Mouse (Mus musculus) cerebellum, postnatal 14 days (tissue): ENCODE measurements at regions not wholly inside any gene's neighbourhood (a gene's known extent, or its start where the extent isn't known, plus 50 kb on each side); places are given as distances from the start of the nearest gene placed in this dataset.

ENCODE experiments used
- DNase-seq, 2 experiments: peaks; one replicate each; pipeline ENCODE4 v3.0.0; 2021; ENCODE audit warnings: mixed read lengths in 2 of 2

DNA sequence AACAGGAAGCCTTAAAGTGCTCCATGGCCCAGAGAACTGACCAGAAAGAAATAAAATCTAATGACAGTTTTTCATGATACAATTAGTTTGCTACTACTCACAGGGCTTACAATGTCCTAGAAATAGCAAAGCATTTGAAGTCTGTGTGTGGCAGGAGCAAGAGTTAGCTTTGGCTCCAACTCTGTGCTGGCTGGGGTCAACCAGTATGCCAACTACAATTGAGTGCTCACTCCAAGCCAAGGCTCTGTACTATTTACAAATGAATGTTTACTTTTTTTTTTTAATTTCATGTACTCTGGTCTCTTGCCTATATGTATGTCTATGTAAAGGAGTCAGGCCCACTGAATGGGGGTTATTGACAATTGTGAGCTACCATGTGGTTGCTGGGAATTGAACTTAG is 75.7 kb upstream of the Jak1 start:
- DNase-seq = no peak

DNA sequence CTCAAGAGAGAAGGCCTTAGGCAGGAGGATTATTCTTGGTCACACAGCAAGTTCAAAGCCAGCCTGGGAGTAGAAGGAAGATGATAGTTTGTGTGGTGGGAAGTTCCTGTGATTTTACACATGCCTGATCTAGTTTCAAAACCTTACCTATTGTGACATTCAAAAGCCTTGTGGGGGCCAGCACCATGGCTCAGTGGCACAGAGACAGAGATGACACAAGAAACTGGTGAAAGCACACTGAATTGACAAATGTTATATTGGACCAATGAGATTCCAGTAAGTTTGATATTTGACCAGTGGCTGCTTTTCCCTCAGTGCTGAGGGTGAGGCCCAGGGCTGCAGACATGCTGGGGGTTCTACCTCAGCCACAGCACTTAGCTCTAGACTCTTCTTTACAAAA is 73.1 kb upstream of the Jak1 start:
- no peak for DNase-seq

DNA sequence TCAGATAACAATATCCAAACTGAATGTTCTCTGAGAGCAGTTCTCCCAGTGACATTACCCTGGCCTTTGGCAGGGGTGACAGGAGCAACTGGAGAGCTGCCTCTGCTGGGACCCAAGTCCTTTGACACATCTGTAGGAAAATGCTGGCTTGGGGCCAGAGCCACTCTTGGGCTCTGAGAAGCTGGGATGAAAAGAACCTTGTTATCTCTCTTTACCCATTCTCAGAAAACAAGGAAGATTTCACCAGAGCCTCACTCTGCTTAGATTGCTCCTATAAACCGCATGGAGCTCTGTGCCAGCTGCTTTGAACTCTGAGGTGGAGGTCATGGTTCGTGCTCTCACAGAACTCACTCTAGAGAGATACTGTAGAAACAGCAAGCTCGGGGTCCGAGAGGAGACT is 71.7 kb upstream of the Jak1 start:
- no peak for DNase-seq

DNA sequence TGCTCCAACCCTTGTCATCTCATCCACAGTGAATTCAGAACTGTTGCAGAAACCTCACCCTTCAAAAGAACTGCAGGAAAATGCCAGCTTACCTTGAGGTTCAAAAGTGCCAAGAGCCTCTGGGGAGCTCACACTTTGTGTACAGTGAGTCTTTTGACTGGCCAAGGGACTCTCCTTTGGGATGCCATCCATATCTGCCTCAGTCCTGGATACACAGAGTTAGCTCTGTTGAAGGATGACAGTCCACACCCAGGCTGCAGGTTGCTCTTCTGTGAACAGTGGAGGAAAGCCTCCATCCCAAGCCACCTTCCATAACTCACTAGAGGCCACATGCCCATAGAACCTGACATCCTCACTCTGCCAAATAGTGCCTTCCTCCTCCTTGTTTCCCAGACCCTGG is 71.3 kb upstream of the Jak1 start:
- DNase-seq = no peak

DNA sequence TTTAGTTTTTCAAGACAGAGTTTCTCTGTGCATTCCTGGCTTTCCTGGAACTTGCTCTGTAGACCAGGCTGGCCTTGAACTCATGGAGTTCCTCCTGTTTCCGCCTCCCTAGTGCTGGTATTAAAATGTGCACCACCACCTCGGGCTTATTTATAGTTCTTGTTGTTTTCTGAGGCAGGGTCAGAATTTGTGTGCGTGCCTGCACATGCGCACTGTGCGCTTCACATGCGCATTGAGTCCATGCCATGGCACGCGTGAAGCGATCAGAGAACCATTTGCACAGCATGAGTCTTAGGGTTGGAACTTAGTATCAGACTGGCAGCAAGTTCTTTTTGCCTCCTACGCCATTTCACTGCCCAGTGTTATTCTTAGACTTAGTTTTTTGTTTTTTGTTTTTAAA is 68.8 kb upstream of the Jak1 start:
- DNase-seq = no peak

DNA sequence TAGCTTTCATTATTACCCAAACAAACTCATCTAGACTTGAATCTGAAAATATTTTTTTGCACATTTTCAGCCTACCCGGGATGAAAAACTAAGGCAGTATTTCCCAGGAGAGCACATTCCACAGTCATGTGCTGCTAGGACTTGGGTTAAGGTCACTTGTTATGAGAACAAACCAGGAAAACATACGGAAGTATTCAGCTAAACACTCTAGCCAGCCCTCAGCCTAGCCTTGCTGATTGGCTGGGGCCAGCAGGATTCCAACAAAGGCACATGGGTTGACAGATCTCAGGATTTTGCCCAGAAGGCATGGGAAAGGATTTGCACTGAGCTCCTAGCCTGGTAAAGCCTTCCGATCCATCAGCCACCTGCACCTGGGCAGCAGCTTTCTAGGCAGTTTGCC is 68.0 kb upstream of the Jak1 start:
- DNase-seq = no peak

DNA sequence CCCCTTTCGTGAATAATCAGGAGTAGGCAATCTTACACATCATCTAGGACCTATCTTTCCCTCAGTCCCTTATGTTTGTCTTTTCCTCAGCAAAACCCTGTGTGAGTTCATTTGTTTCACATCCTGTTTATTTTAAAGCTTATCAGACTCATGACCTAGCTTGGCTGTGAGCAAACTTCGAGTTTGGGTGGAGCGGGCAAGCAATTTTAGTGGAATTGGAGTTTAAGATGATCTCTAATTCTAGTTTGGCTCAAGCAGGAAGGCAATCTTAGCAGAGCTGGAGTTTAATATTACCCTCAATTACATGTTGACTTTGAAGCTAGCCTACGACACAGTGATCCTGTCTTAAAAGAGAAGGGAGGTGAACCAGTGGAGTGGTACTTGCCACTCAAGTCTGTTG is 66.1 kb upstream of the Jak1 start:
- DNase-seq = no peak

DNA sequence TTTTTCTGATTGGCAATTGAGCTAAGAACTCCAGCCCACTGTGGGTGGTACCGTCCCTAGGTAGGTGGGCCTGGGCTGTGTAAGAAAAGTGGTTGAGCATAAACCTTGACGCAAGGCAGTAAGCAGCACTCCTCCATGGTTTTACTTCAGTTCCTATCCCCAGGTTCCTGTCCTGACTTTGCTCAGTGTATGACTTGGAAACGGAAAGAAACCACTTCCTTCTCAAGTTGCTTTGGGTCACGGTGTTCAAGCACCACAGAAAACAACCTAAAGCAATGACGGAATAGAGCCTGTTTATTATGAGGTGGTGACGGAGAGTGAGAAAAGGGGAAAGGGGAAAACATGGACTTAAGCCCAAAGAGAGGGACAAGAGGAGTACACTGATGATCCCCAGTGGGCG is 64.0 kb upstream of the Jak1 start:
- no peak for DNase-seq

DNA sequence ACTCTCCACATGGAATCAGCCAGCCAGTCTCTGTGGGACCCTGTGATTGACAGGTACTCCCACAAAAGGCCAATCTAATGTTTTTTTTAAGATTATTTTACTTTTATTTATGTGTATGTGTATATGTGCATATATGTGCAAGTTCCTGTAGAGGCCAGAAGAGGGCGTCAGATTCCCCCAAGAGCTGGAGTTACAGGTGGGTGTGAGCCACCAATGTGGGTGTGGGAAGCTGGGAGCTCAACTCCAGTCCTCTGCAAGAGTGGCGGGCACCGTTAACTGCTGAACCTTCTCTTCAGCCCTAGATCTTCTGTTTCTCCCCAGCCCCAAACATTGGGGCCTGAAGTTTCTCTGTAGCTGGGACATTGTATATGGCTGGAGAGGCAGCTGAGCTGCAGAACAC is 61.0 kb upstream of the Jak1 start:
- no peak for DNase-seq

DNA sequence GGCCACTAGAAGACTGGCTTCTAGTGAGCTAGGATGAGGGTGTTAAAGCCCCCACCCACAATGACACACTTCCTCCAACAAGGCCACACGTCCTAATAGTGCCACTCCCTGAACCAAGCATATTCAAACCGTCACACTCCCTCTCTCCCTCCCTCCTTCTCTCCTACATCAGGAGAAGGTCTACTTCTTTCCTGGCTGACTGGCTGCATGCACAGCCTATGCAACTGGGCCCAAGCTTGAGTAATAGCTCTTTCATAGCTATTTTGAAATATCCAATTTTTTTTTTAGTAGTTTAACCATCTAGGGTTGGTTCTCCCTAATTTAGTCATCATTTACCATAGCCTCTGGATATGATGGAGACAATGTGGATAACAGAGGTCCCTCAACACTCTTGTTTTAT is 56.6 kb upstream of the Jak1 start:
- no peak for DNase-seq

DNA sequence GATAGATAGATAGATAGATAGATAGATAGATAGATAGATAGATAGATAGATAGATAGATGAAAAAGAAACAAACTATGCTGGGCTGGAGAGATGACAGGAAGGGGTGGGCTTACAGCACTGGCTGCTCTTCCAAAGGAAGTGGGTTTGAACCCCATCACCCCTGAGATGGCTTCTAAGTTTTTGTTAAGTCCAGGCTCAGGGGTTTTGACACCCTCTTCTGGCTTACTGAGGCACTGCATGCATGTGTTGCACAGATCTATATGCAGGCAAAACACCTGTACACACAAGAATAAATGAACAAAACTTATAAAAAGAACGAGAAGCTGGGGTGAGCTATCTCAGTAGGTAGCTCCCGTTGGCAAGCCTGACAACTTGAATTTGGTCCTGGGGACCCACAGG is 55.5 kb upstream of the Jak1 start:
- DNase-seq = peak in 1 of 2 experiments; percentile 19

DNA sequence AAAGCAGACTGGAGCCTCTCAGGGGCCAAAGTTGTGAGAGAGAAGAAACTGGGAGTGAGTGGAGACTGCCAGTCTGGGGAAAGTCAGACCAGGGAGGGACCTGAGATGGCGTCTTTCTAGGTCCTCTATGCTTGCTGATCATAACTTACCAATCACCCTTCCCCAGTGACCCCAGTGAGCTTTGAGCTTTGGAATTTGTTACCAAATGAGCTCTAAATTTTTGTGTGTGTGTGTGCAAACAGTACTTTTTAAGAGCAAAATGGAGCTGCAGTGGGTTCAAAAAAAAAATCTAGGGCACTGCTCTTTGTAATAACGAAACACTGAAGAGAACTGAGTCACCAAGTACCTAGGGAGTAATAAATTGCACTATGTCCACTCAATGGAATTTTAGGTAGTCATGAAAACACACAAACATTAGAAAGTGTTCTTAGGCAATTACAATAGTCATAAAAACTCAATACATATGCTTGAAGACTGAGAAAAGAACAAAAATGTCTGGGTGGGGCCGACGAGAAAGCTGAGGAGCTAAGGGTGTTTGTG is 54.7 kb upstream of the Jak1 start:
- DNase-seq = no peak

DNA sequence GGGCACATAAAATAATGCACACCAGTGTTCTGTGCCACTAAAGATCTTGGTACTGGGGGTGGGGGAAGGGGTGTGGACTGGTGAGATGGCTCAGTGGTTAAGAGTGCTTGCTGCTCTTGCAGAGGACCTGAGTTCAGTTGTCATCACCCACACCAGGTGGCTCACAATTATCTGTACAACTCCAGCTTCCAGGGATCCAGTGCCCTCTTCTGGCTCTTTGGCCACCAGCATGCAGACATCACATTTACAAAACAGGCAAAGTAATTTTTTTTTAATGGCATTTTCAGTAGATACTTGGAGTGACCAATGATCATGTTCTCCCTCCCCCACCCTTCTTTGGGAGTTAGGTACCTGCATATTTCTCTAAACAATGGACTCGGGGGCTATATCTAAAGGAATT is 53.8 kb upstream of the Jak1 start:
- DNase-seq = no peak

DNA sequence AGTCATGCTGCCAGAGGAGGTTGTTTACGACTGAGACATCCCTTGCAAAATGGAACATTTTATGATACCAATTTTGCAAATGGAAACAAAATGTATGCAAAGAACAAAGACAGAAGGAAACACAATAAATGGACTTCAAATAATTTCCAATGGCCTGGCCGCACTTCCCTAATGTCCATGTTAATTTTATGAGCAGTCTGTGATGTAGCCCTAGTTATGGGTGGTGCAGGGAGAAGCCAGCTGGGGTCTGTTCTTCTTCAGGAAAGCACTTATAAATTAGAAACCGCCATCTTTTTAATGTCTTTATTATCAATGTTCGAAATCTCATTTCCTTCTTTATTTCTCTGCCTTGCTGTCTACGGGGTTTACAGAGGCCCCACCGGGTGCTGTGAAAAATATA is 51.0 kb upstream of the Jak1 start:
- no peak for DNase-seq
